Mouse (Mus musculus): Measurements from ENCODE around the gene Fmnl1. TPM values are rescaled to one million over a fixed set of nuclear protein-coding genes. Genes with fewer than 3 reads are reported as not detected.

Gene Fmnl1
- polyA plus RNA-seq, 1 experiment from 2014 or later: 7.5 TPM

- 90% methylated on average over 18 of the region's 18 CpGs for WGBS
- no peak for ATAC-seq (replicated peaks)
- no peak overlapping the region for H3K9ac ChIP-seq
- peaks cover 29% of the 10 kb centered on the region for H3K4me1 ChIP-seq
- H3K36me3 ChIP-seq (replicated peaks): peaks cover 4% of the 10 kb centered on the region; the same call in 1 of the 2 replicates
- H3K4me2 ChIP-seq: no peak overlapping the region
- H3K27me3 ChIP-seq (replicated peaks): peaks cover 94% of the 10 kb centered on the region
- H3K4me3 ChIP-seq: no peak overlapping the region
- H3K9me3 ChIP-seq: no peaks in the 10 kb centered on the region
- H3K27ac ChIP-seq: no peak overlapping the region
Measured at GRCm38 (mm10) chr11:103195236-103195635, 24.3 kb downstream of the Fmnl1 start.

GRCm38 (mm10) chr11:103195656-103196055, 24.7 kb downstream of the Fmnl1 start:
- Histone ChIP-seq H3K4me3 (no peak overlapping the region), H3K9me3 (no peaks in the 10 kb centered on the region), H3K4me2 (no peak overlapping the region), H3K27me3 (replicated peaks) (peaks cover 94% of the 10 kb centered on the region), H3K9ac (no peak overlapping the region), H3K4me1 (peaks cover 29% of the 10 kb centered on the region), H3K27ac (no peak overlapping the region), H3K36me3 (replicated peaks) (0 out of 2 replicates have a peak, but pooled peaks cover 4% of the 10 kb centered on the region)
- ATAC-seq (replicated peaks): no peak
- 81% methylated on average over 5 of the region's 5 CpGs for WGBS

- H3K27me3 ChIP-seq (replicated peaks): peaks cover 79% of the 10 kb centered on the region
- WGBS: 88% methylated on average over 4 of the region's 4 CpGs
- no peak for ATAC-seq (replicated peaks)
Measured at GRCm38 (mm10) chr11:103197340-103197739, 26.4 kb downstream of the Fmnl1 start.

GRCm38 (mm10) chr11:103198339-103198738, 27.4 kb downstream of the Fmnl1 start:
- no peak for ATAC-seq (replicated peaks)
- Histone ChIP-seq H3K9me3 (no peaks in the 10 kb centered on the region), H3K9ac (no peak overlapping the region), H3K27me3 (replicated peaks) (peaks cover 71% of the 10 kb centered on the region), H3K27ac (no peak overlapping the region), H3K4me1 (peaks cover 26% of the 10 kb centered on the region), H3K4me2 (peak overlapping the region; percentile 98), H3K36me3 (replicated peaks) (0 out of 2 replicates have a peak, but pooled peaks cover 4% of the 10 kb centered on the region), H3K4me3 (peak overlapping the region; percentile 55)
- 3% methylated on average over 16 of the region's 16 CpGs for WGBS

More at GRCm38 (mm10) chr11:103197340-103197739, 26.4 kb downstream of the Fmnl1 start:
- H3K9me3 ChIP-seq: no peaks in the 10 kb centered on the region
- H3K4me3 ChIP-seq: no peak overlapping the region
- 0 out of 2 replicates have a peak, but pooled peaks cover 4% of the 10 kb centered on the region for H3K36me3 ChIP-seq (replicated peaks)
- H3K4me2 ChIP-seq: no peak overlapping the region
- no peak overlapping the region for H3K9ac ChIP-seq
- no peak overlapping the region for H3K27ac ChIP-seq
- peaks cover 35% of the 10 kb centered on the region for H3K4me1 ChIP-seq

GRCm38 (mm10) chr11:103198911-103199803, 28.2 kb downstream of the Fmnl1 start:
- peak; percentile 80 for ATAC-seq (replicated peaks)
- Histone ChIP-seq H3K4me2 (peak overlapping the region; percentile 98), H3K4me1 (peaks cover 25% of the 10 kb centered on the region), H3K36me3 (replicated peaks) (0 out of 2 replicates have a peak, but pooled peaks cover 4% of the 10 kb centered on the region), H3K27ac (no peak overlapping the region), H3K9me3 (no peaks in the 10 kb centered on the region), H3K27me3 (replicated peaks) (peaks cover 63% of the 10 kb centered on the region), H3K4me3 (peak overlapping the region; percentile 55), H3K9ac (peak overlapping the region; percentile 78)
- 2% methylated on average over 59 of the region's 59 CpGs for WGBS

- peaks cover 40% of the 10 kb centered on the region for H3K27me3 ChIP-seq (replicated peaks)
- WGBS: 20% methylated on average over 6 of the region's 6 CpGs
- no peaks in the 10 kb centered on the region for H3K36me3 ChIP-seq (replicated peaks)
- no peak overlapping the region for H3K4me3 ChIP-seq
- peaks cover 25% of the 10 kb centered on the region for H3K4me1 ChIP-seq
- H3K9me3 ChIP-seq: no peaks in the 10 kb centered on the region
- ATAC-seq (replicated peaks): peak; percentile 55; the same call in 1 of the 2 replicates
- no peak overlapping the region for H3K4me2 ChIP-seq
- no peak overlapping the region for H3K9ac ChIP-seq
- H3K27ac ChIP-seq: no peak overlapping the region
Measured at GRCm38 (mm10) chr11:103201664-103202063, 30.8 kb downstream of the Fmnl1 start.

- no peak for ATAC-seq (replicated peaks)
- Histone ChIP-seq H3K9ac (no peak overlapping the region), H3K4me1 (peaks cover 25% of the 10 kb centered on the region), H3K4me3 (no peak overlapping the region), H3K9me3 (no peaks in the 10 kb centered on the region), H3K27me3 (replicated peaks) (peaks cover 33% of the 10 kb centered on the region), H3K4me2 (no peak overlapping the region), H3K36me3 (replicated peaks) (no peaks in the 10 kb centered on the region), H3K27ac (no peak overlapping the region)
Measured at GRCm38 (mm10) chr11:103202376-103202775, 31.5 kb downstream of the Fmnl1 start.

- Histone ChIP-seq H3K36me3 (replicated peaks) (no peaks in the 10 kb centered on the region), H3K27me3 (replicated peaks) (no peaks in the 10 kb centered on the region), H3K9me3 (no peaks in the 10 kb centered on the region), H3K4me3 (no peak overlapping the region), H3K27ac (no peak overlapping the region), H3K9ac (no peak overlapping the region), H3K4me1 (peaks cover 6% of the 10 kb centered on the region), H3K4me2 (no peak overlapping the region)
- no peak for ATAC-seq (replicated peaks)
- WGBS: 95% methylated on average over 6 of the region's 6 CpGs
Measured at GRCm38 (mm10) chr11:103206203-103206602, 35.3 kb downstream of the Fmnl1 start.

- Histone ChIP-seq H3K9me3 (no peaks in the 10 kb centered on the region), H3K36me3 (replicated peaks) (no peaks in the 10 kb centered on the region), H3K27me3 (replicated peaks) (no peaks in the 10 kb centered on the region), H3K27ac (no peak within 1 kb of the TSS), H3K4me2 (no peak within 1 kb of the TSS), H3K4me1 (no peaks in the 10 kb centered on the region), H3K9ac (no peak within 1 kb of the TSS), H3K4me3 (no peak within 1 kb of the TSS)
- ATAC-seq (replicated peaks): no peak
- WGBS: 82% methylated on average over 3 of the region's 3 CpGs
Measured at GRCm38 (mm10) chr11:103208458-103208857, 37.6 kb downstream of the Fmnl1 start, which contains the start of gene 1700023F06Rik. Gene 1700023F06Rik (minus strand): TSS chr11:103208558.

- no peak overlapping the region for H3K4me3 ChIP-seq
- H3K27me3 ChIP-seq (replicated peaks): no peaks in the 10 kb centered on the region
- H3K9ac ChIP-seq: no peak overlapping the region
- no peaks in the 10 kb centered on the region for H3K9me3 ChIP-seq
- ATAC-seq (replicated peaks): no peak
- 73% methylated on average over 8 of the region's 8 CpGs for WGBS
- no peaks in the 10 kb centered on the region for H3K4me1 ChIP-seq
- H3K4me2 ChIP-seq: no peak overlapping the region
- no peaks in the 10 kb centered on the region for H3K36me3 ChIP-seq (replicated peaks)
- no peak overlapping the region for H3K27ac ChIP-seq
Measured at GRCm38 (mm10) chr11:103210291-103210690, 39.4 kb downstream of the Fmnl1 start.

- peaks cover 4% of the 10 kb centered on the region; the same call in 1 of the 2 replicates for H3K4me1 ChIP-seq
- WGBS: 85% methylated on average over 5 of the region's 5 CpGs
- H3K36me3 ChIP-seq (replicated peaks): no peaks in the 10 kb centered on the region
- no peak overlapping the region for H3K4me2 ChIP-seq
- H3K27ac ChIP-seq: no peak overlapping the region
- H3K27me3 ChIP-seq (replicated peaks): no peaks in the 10 kb centered on the region
- no peaks in the 10 kb centered on the region for H3K9me3 ChIP-seq
- no peak overlapping the region for H3K4me3 ChIP-seq
- ATAC-seq (replicated peaks): no peak
- no peak overlapping the region for H3K9ac ChIP-seq
Measured at GRCm38 (mm10) chr11:103213712-103214111, 42.8 kb downstream of the Fmnl1 start.

- Histone ChIP-seq H3K27ac (no peak overlapping the region), H3K36me3 (replicated peaks) (peaks cover 2% of the 10 kb centered on the region; the same call in 1 of the 2 replicates), H3K27me3 (replicated peaks) (0 out of 2 replicates have a peak, but pooled peaks cover 2% of the 10 kb centered on the region), H3K9me3 (no peaks in the 10 kb centered on the region), H3K9ac (no peak overlapping the region), H3K4me3 (no peak overlapping the region), H3K4me2 (no peak overlapping the region), H3K4me1 (peaks cover 4% of the 10 kb centered on the region; the same call in 1 of the 2 replicates)
- 85% methylated on average over 1 of the region's 1 CpGs for WGBS
- no peak for ATAC-seq (replicated peaks)
Measured at GRCm38 (mm10) chr11:103215355-103215754, 44.4 kb downstream of the Fmnl1 start.
